Mouse (Mus musculus): ENCODE measurements at regions not wholly inside any gene's neighbourhood (a gene's known extent, or its start where the extent isn't known, plus 50 kb on each side); places are given as distances from the start of the nearest gene placed in this dataset.

- no peak for DNase-seq (ENCODE audit: low spot score in 2 of 2)
These were observed 544.8 kb upstream of the Tpk1 start for GRCm38 (mm10) chr6:44210901-44211300.

GRCm38 (mm10) chr6:44204477-44204876 lies 538.4 kb upstream of the Tpk1 start:
- no peak for DNase-seq (ENCODE audit: low spot score in 2 of 2)

GRCm38 (mm10) chr6:44203831-44204230 lies 537.8 kb upstream of the Tpk1 start:
- no peak for DNase-seq (ENCODE audit: low spot score in 2 of 2)

DNA sequence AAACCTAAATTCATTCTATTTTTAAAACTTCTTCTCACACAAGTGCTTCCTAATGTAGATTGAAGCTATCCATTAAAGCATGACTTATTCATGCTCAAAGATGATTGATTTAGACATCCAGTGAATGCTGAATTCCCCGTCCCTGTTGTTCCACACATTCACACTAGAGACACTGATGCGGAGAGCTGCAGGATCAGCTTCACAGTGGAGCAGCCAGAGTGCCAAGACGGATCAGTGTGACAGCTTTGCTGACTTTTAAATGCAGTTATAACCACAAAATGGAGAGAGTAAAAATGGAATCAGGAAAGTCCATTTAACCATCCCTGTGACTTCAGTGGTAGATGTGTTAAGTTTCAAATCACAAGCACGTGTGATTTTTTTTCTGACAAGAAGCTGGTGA lies 513.8 kb upstream of the Tpk1 start:
- peak in 1 of 2 experiments; percentile 1 for DNase-seq (ENCODE audit: low spot score in 2 of 2)

Data from left cerebral cortex, adult 18-20 months (tissue).